Mouse (Mus musculus) megakaryocyte-erythroid progenitor cell, adult 5-6 weeks (primary cell): ENCODE results near the gene Nol7. TPM values are rescaled to one million over a fixed set of nuclear protein-coding genes. Genes with fewer than 3 reads are reported as not detected.

Experiments
- ATAC-seq: replicated peaks from 2 replicates; pipeline ENCODE4 v1.8.0; 2016; ENCODE audit warnings: mild to moderate bottlenecking, inconsistent platforms; ENCODE audit not compliant: severe bottlenecking, poor library complexity, low FRiP score, low TSS enrichment
- total RNA-seq, 2 experiments: library from RNA; stranded (forward) in 1 of 2; stranded (reverse) in 1 of 2; fragments of 200-1000, 215-1000 nt in 1 of 2; fragments of >200 nt in 1 of 2; fragmentation: Nextera tagmentation in 1 of 2; gene quantifications; 2 replicates each; pipeline ENCODE4 v1.2.3; 2014 to 2017

The Nol7 gene
- total RNA-seq (2014; fragmentation: Nextera tagmentation) (182 and 212 TPM in 2 replicates), total RNA-seq (2017) (282 and 379 TPM in 2 replicates)

- peak; percentile 85 for ATAC-seq
These were observed at the start of gene Nol7 for GRCm38 (mm10) chr13:43398297-43399080. Gene Nol7, plus strand, starts transcription at chr13:43398390.

- ATAC-seq = no peak
These were observed 48.8 kb upstream of the Nol7 start for GRCm38 (mm10) chr13:43349376-43349775.

GRCm38 (mm10) chr13:43350489-43351169 is 47.6 kb upstream of the Nol7 start:
- no peak for ATAC-seq

GRCm38 (mm10) chr13:43353356-43353755 is 44.8 kb upstream of the Nol7 start:
- no peak for ATAC-seq

GRCm38 (mm10) chr13:43354362-43354761 is 43.8 kb upstream of the Nol7 start:
- ATAC-seq = no peak

GRCm38 (mm10) chr13:43356346-43357125 is 41.7 kb upstream of the Nol7 start:
- ATAC-seq = no peak

- peak; percentile 52; the same call in 1 of the 2 replicates for ATAC-seq
These were observed 37.7 kb upstream of the Nol7 start for GRCm38 (mm10) chr13:43360534-43360933.

GRCm38 (mm10) chr13:43362353-43362752 is 35.8 kb upstream of the Nol7 start:
- no peak for ATAC-seq

- ATAC-seq = peak; percentile 98
These were observed 33.0 kb upstream of the Nol7 start, which contains the start of gene Sirt5 for GRCm38 (mm10) chr13:43364985-43365824. Gene Sirt5, plus strand, starts transcription at chr13:43365496.

GRCm38 (mm10) chr13:43365825-43366184 is 32.4 kb upstream of the Nol7 start:
- ATAC-seq = 0 out of 2 replicates have a peak, but pooled peaks have one; percentile 4

GRCm38 (mm10) chr13:43370063-43370462 is 28.1 kb upstream of the Nol7 start:
- ATAC-seq = no peak

GRCm38 (mm10) chr13:43372892-43373291 is 25.3 kb upstream of the Nol7 start:
- no peak for ATAC-seq

GRCm38 (mm10) chr13:43374205-43374604 is 24.0 kb upstream of the Nol7 start:
- no peak for ATAC-seq

GRCm38 (mm10) chr13:43374918-43375432 is 23.2 kb upstream of the Nol7 start:
- ATAC-seq = no peak

GRCm38 (mm10) chr13:43379989-43380388 is 18.2 kb upstream of the Nol7 start:
- ATAC-seq = no peak

- no peak for ATAC-seq
These were observed 12.9 kb upstream of the Nol7 start for GRCm38 (mm10) chr13:43385321-43385720.

GRCm38 (mm10) chr13:43397700-43398296 is 392 bp upstream of the Nol7 start:
- ATAC-seq = no peak

- no peak for ATAC-seq
These were observed 1.4 kb downstream of the Nol7 start for GRCm38 (mm10) chr13:43399576-43399975.
